Mouse (Mus musculus) heart, postnatal 0 days (tissue): ENCODE data around the gene Lyrm7.

ENCODE experiments used
- CTCF ChIP-seq: IDR thresholded peaks from 2 replicates; pipeline ENCODE4 v1.5.1; 2016; ENCODE audit warnings: antibody characterized with exemption, control low read depth, low read depth
- EP300 ChIP-seq: IDR thresholded peaks from 2 replicates; pipeline ENCODE4 v1.6.1; 2016; ENCODE audit warnings: antibody characterized with exemption, low read depth

DNA sequence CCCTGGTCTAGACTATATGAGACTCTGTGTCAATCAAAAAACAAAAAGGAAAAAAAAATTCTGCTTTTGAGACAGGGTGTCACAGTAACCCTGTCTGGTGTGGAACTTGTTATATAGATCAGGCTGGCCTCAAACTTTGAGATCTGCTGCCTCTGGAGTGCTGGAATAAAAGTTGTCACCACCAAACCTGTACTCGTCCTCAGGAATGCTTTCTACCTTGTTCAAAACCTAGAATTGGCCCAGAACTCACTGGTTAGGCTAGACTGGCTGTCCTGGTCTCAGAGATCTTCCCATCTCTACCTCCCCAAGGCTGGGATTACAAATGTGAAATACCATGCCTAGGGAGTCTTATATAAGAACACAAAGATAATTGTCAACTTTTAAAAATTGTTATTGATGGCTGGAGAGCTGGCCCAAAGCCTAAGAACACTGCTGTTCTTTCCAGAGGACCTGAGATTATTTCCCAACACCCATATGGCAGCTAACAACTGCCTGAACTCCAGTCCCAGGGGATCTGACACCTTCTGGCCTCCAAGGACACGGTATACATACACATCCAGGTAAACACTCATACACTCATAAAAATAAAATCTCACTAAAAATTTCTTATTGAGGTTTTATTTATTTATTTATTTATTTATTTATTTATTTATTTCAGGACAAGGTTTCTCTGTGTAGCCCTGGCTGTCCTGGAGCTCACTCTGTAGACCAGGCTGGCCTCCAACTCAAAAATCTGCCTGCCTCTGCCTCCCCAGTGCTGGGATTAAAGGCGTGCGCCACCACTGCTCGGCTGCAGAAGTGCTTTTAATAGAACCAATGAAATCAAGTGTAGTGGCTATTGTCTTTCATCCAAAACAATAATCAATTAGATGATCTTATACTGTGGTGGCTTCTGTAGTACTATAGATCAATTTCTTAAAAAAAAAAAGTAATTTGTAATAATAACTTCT is 1.0 kb upstream of the Lyrm7 start:
- no peak for TF ChIP-seq CTCF
- no peak for TF ChIP-seq EP300
